Mouse (Mus musculus): ENCODE results near the gene Ldlrad1.

- no peak for TF ChIP-seq POLR2A (IDR thresholded peaks at IDR 0.05; ENCODE audit: control insufficient read depth in 1 of 2, insufficient read depth in 1 of 2, low read depth in 1 of 2, low read length in 2 of 2, poor library complexity in 1 of 2)
- no peak for TF ChIP-seq EP300 (IDR thresholded peaks at IDR 0.05; ENCODE audit: low read depth in 1 of 2, low read length in 2 of 2)
- no peak for TF ChIP-seq GABPA (IDR thresholded peaks at IDR 0.05; ENCODE audit: low read depth, low read length)
- no peak for TF ChIP-seq POLR2AphosphoS2 (IDR thresholded peaks at IDR 0.05; ENCODE audit: low read length)
- TF ChIP-seq CTCF (IDR thresholded peaks at IDR 0.05 in 2 of 3, conservative IDR thresholded peaks at IDR 0.05 in 1 of 3; ENCODE audit: control insufficient read depth in 1 of 3, insufficient read depth in 1 of 3, low read depth in 2 of 3, low read length in 3 of 3, poor library complexity in 1 of 3, severe bottlenecking in 1 of 3) = no peak
- TF ChIP-seq CHD1 (IDR thresholded peaks at IDR 0.05; ENCODE audit: low read depth, low read length) = no peak
- no peak for TF ChIP-seq E2F4 (IDR thresholded peaks at IDR 0.05; ENCODE audit: borderline replicate concordance, low read depth, low read length)
- no peak for TF ChIP-seq ZNF384 (IDR thresholded peaks at IDR 0.05; ENCODE audit: low read depth, low read length)
- no peak for TF ChIP-seq MYC (IDR thresholded peaks at IDR 0.05; ENCODE audit: low read depth, low read length)
- no peak for TF ChIP-seq ETS1 (IDR thresholded peaks at IDR 0.05; ENCODE audit: low read depth, low read length)
- no peak for TF ChIP-seq JUND (IDR thresholded peaks at IDR 0.05; ENCODE audit: low read depth, low read length)
- TF ChIP-seq SIN3A (IDR thresholded peaks at IDR 0.05; ENCODE audit: low read length) = no peak
These were observed 6.0 kb upstream of the Ldlrad1 start for GRCm38 (mm10) chr4:107203001-107203400.
